Mouse (Mus musculus) brain, adult 2 months (tissue): ENCODE data around the gene Pip4k2b.

Source experiments
- DNase-seq: peaks from one replicate; pipeline ENCODE4 v3.0.0; 2011; ENCODE audit warnings: low read depth, low spot score

The Pip4k2b gene

GRCm38 (mm10) chr11:97695712-97696401 is 48.6 kb downstream of the Pip4k2b start:
- DNase-seq, result peak; percentile 49

- DNase-seq, result peak; percentile 75
These were observed 49.4 kb downstream of the Pip4k2b start for GRCm38 (mm10) chr11:97694921-97695711.

- no peak for DNase-seq
These were observed 50.1 kb downstream of the Pip4k2b start for GRCm38 (mm10) chr11:97694435-97694834.

- peak; percentile 42 for DNase-seq
These were observed 54.6 kb downstream of the Pip4k2b start for GRCm38 (mm10) chr11:97689861-97690260.

GRCm38 (mm10) chr11:97687061-97687460 is 57.4 kb downstream of the Pip4k2b start:
- DNase-seq, result no peak

- DNase-seq, result no peak
These were observed 58.1 kb downstream of the Pip4k2b start for GRCm38 (mm10) chr11:97686322-97686908.

GRCm38 (mm10) chr11:97685613-97686321 is 58.7 kb downstream of the Pip4k2b start, which contains the start of gene Cisd3:
Gene Cisd3, plus strand, starts transcription at chr11:97685826.
- DNase-seq, result peak; percentile 96

GRCm38 (mm10) chr11:97684766-97685165 is 59.7 kb downstream of the Pip4k2b start:
- no peak for DNase-seq

- no peak for DNase-seq
These were observed 60.3 kb downstream of the Pip4k2b start for GRCm38 (mm10) chr11:97684063-97684680.

- no peak for DNase-seq
These were observed 61.9 kb downstream of the Pip4k2b start for GRCm38 (mm10) chr11:97682504-97683055.

- no peak for DNase-seq
These were observed 64.1 kb downstream of the Pip4k2b start for GRCm38 (mm10) chr11:97680430-97680829.

GRCm38 (mm10) chr11:97678301-97678700 is 66.2 kb downstream of the Pip4k2b start:
- no peak for DNase-seq

GRCm38 (mm10) chr11:97677842-97678241 is 66.7 kb downstream of the Pip4k2b start:
- DNase-seq, result no peak

GRCm38 (mm10) chr11:97677381-97677780 is 67.1 kb downstream of the Pip4k2b start:
- no peak for DNase-seq

GRCm38 (mm10) chr11:97676050-97676754 is 68.3 kb downstream of the Pip4k2b start:
- no peak for DNase-seq

GRCm38 (mm10) chr11:97673148-97673547 is 71.4 kb downstream of the Pip4k2b start:
- DNase-seq, result no peak

GRCm38 (mm10) chr11:97671177-97671527 is 73.4 kb downstream of the Pip4k2b start:
- DNase-seq, result no peak

GRCm38 (mm10) chr11:97670234-97671176 is 74.0 kb downstream of the Pip4k2b start:
- DNase-seq, result peak; percentile 71

- peak; percentile 86 for DNase-seq
These were observed 74.7 kb downstream of the Pip4k2b start for GRCm38 (mm10) chr11:97669829-97670228.
